Mouse (Mus musculus) small intestine, adult 2 months (tissue): Measurements from ENCODE around the gene Tom1l1. TPM values are rescaled to one million over a fixed set of nuclear protein-coding genes. Genes with fewer than 3 reads are reported as not detected.

Source experiments
- H3K27ac ChIP-seq: fragments of 200-500 bp; 2 replicates; pipeline ENCODE4 v1.5.1; 2012; ENCODE audit warnings: low read depth, low read length, control low read depth, inconsistent platforms; ENCODE audit not compliant: insufficient read depth
- H3K27me3 ChIP-seq: fragments of 200-500 bp; 2 replicates; pipeline ENCODE4 v1.6.1; 2012; ENCODE audit warnings: mild to moderate bottlenecking, moderate library complexity, low read length, inconsistent platforms; ENCODE audit not compliant: control insufficient read depth, insufficient read depth
- H3K36me3 ChIP-seq: fragments of 200-500 bp; 2 replicates; pipeline ENCODE4 v1.6.1; 2012; ENCODE audit warnings: mild to moderate bottlenecking, low read length, control low read depth, inconsistent platforms; ENCODE audit not compliant: control insufficient read depth, insufficient read depth
- H3K4me1 ChIP-seq: fragments of 200-500 bp; 2 replicates; pipeline ENCODE4 v1.6.1; 2012; ENCODE audit warnings: low read length, inconsistent platforms, mixed read lengths; ENCODE audit not compliant: control insufficient read depth, insufficient read depth, insufficient read length
- H3K4me3 ChIP-seq: fragments of 200-500 bp; 2 replicates; pipeline ENCODE4 v1.5.1; 2012; ENCODE audit warnings: low read depth, mild to moderate bottlenecking, control low read depth, inconsistent platforms, low read length, moderate library complexity
- CTCF ChIP-seq: fragments of 200-500 bp; IDR thresholded peaks from 2 replicates; pipeline ENCODE4 v1.5.1; 2012; ENCODE audit warnings: low read depth, mild to moderate bottlenecking, control low read depth, inconsistent platforms, low read length, moderate library complexity, mixed read lengths; ENCODE audit not compliant: insufficient replicate concordance, insufficient read length; ENCODE audit errors: extremely low read depth
- POLR2A ChIP-seq: fragments of 200-500 bp; IDR thresholded peaks from 2 replicates; pipeline ENCODE4 v1.6.1; 2012; ENCODE audit warnings: low read depth, mild to moderate bottlenecking, control low read depth, inconsistent platforms, low read length, moderate library complexity
- WGBS: fragments of 180-500 bp; shearing (Covaris S2); methylation state at CpG from one replicate; pipeline ENCODE4 v1.1.7; 2018; 5-methylcytosine and 5-hydroxymethylcytosine counted together
- polyA plus RNA-seq: library from polyadenylated mRNA; depleted of rRNA; stranded (reverse); fragments of >200 nt; gene quantifications from 2 replicates; pipeline ENCODE4 v1.2.3, GENCODE M21; 2012

The Tom1l1 gene
- polyA plus RNA-seq, 1 experiment: 9.7 TPM

DNA sequence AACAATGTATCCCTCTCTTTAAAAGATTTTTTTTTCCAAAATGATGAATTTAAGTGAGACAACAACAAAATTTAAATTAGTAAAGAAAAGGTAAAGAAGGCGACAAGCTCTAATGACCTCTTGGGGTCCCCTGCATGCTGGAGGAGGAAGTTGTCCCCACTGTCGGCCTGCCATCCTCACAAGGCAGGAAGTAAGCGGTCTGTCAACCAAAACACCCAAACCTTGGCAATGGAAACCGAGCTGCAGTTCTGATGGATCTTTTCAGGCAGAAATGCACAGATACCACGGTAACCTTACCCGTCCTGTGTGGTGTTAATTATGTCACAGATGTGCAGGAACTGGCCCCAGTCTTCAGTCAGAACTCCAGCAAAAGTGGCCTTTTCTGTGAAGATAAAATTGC lies 3.4 kb downstream of the Tom1l1 start:
- Histone ChIP-seq H3K27ac (no peak overlapping the region), H3K4me3 (no peak overlapping the region), H3K4me1 (peaks cover 5% of the 10 kb centered on the region; the same call in 1 of the 2 replicates), H3K36me3 (peaks cover 26% of the 10 kb centered on the region), H3K27me3 (no peaks in the 10 kb centered on the region)
- TF ChIP-seq POLR2A (no peak), CTCF (no peak)
- WGBS: 81% methylated on average over 6 of the region's 6 CpGs

DNA sequence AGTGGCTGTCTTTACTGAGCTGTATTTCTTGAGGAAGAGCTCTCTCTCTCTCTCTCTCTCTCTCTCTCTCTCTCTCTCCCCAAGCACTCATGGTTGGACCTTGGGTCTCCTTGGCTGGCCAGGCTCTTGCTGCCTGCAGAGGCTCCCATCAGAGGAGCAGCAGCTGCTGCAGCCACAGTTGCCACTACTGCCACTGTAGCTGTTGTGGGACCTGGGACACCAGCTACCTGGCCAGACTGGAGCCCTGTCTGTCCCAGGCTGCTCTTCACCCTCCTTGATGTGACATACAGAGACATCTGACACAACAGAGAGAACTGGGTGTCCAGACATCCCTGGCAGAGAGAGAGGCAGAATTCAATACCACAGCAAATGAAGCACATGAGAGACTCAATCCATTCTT lies 7.0 kb downstream of the Tom1l1 start:
- Histone ChIP-seq H3K4me3 (no peak overlapping the region), H3K4me1 (no peaks in the 10 kb centered on the region), H3K36me3 (peaks cover 30% of the 10 kb centered on the region), H3K27ac (no peak overlapping the region), H3K27me3 (no peaks in the 10 kb centered on the region)
- TF ChIP-seq POLR2A (no peak), CTCF (no peak)

DNA sequence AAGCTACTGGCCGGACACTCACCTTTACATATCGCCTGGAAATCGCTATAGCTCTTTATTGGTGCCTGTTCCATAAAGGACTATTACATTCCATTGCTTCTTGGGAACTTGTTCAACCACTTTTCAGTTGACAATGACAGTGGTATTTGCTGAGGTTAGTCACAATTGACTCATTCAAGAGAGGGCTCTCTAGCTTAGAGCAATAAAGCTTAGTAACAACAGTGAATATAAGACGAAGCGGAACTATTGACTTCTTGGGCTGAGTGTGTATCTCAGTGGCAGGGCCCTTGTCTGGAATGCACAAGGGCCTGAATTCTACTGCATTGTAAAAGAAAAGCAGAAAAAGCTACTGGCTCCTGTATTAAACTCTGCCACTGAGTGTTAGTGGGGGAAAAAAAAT lies 9.6 kb downstream of the Tom1l1 start:
- H3K27me3 ChIP-seq: no peaks in the 10 kb centered on the region
- WGBS: 47% methylated on average over 5 of the region's 5 CpGs
- peaks cover 26% of the 10 kb centered on the region for H3K36me3 ChIP-seq
- H3K4me1 ChIP-seq: no peaks in the 10 kb centered on the region
- TF ChIP-seq CTCF: no peak
- TF ChIP-seq POLR2A: no peak
- H3K4me3 ChIP-seq: no peak overlapping the region
- H3K27ac ChIP-seq: no peak overlapping the region

DNA sequence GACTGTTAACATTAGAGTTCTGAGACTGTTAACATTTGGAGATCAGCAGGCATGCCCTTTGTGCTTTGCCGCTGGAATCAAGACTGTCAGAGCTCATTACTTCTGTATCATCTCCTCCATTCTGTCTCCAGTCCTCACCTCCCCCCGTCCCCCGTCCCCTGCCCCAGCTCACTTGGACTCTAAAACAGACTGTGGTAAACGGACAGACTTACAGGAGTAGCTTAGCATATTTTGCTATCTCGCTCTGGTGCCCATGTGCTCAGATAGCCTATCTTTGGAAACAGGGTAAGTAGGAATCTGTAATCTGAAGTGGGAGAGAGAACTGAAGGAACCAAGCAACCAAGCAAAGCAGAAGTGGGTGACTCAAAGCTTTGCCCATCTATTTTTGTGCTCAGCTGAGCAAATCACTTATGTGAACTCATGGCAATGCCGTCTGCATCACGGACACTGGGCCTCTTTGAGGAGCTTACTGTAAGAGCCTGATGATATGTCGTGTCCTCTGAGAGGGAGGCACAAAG lies 10.3 kb downstream of the Tom1l1 start:
- Histone ChIP-seq H3K27ac (no peak overlapping the region), H3K4me3 (no peak overlapping the region), H3K27me3 (no peaks in the 10 kb centered on the region), H3K4me1 (no peaks in the 10 kb centered on the region), H3K36me3 (peaks cover 31% of the 10 kb centered on the region)
- 94% methylated on average over 8 of the region's 8 CpGs for WGBS
- TF ChIP-seq POLR2A (no peak), CTCF (no peak)

DNA sequence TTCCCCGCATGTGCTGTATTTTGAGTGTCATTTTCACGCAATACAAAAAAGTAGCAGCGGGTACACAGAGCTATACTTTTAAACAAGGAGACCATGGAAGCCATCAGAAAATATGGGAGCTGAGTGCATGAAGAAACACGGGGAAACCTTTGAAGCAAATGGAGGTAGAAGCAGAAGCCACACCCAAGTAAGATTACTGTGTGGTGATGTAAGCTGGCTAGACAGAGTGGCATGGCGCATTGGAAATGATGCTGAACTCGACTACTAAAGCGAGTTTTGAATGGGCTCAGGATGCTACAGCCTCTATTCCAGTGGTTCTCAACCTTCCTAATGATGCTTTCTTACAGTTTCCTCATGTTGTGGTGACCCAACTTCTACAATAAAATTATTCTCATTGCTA lies 11.1 kb downstream of the Tom1l1 start:
- H3K27me3 ChIP-seq: no peaks in the 10 kb centered on the region

DNA sequence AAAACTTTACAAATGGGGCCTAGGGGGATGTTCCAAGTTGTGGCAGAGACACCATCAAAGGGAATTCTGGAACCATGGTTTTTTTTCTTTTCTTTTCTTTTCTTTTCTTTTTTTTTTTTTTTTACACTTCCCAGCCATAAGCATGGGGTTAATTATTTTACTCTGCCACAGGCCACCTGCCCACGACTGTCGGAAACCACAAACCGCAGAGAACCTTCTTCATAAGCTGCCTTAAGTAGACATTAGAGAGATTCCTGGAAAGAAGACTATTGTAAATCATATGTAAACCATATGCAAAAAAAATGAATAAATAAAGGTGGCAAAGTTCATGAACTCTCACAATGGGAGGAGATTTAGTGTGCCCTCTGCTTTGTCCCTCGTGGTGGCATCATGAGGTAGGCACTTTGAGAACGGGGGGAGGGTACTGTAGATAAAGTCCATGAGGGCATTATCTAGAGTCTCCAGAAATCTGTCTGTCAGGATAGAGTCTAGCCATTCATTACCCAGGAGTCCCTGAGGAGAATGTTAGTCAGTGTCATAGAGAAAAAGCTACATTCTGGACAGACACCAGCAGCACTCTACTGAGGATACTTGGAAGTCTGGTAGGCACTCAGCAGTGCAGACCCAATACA lies 12.6 kb downstream of the Tom1l1 start:
- 69% methylated on average over 5 of the region's 5 CpGs for WGBS
- H3K27me3 ChIP-seq: no peaks in the 10 kb centered on the region
- no peak overlapping the region for H3K4me3 ChIP-seq
- no peaks in the 10 kb centered on the region for H3K4me1 ChIP-seq
- no peak overlapping the region for H3K27ac ChIP-seq
- peaks cover 23% of the 10 kb centered on the region for H3K36me3 ChIP-seq
- no peak for TF ChIP-seq POLR2A
- no peak for TF ChIP-seq CTCF

More for the DNA sequence above, 11.1 kb downstream of the Tom1l1 start:
- peaks cover 29% of the 10 kb centered on the region for H3K36me3 ChIP-seq
- no peaks in the 10 kb centered on the region for H3K4me1 ChIP-seq
- TF ChIP-seq CTCF (no peak), POLR2A (no peak)
- H3K4me3 ChIP-seq: no peak overlapping the region
- 86% methylated on average over 7 of the region's 7 CpGs for WGBS
- H3K27ac ChIP-seq: no peak overlapping the region

DNA sequence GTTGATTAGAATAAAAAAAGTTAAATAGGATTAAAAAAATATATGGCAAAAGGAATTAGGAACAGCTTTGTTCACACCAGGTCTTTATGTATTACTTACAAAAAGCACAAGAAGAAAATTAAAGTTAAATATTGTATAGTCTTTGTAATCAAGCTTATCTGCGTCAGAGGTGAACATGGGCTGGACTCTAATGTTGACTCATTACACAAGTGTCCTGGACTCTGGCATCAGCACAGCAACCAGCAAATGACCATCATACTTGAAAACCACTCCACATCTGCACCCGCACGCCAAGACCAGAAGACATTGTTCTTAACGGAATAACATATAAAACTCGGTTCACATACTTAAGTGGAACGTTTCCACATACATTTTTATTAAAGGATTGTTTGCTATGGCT lies 20.8 kb downstream of the Tom1l1 start:
- H3K27me3 ChIP-seq: no peaks in the 10 kb centered on the region
- H3K27ac ChIP-seq: no peak overlapping the region
- H3K36me3 ChIP-seq: peaks cover 10% of the 10 kb centered on the region
- H3K4me1 ChIP-seq: peaks cover 27% of the 10 kb centered on the region; the same call in 1 of the 2 replicates
- WGBS: 66% methylated on average over 6 of the region's 6 CpGs
- no peak overlapping the region for H3K4me3 ChIP-seq
- TF ChIP-seq POLR2A (no peak), CTCF (no peak)
